18 mouse cellular contexts compared by ENCODE assay signal in genomic region chr2:164817703-164818102, GRCm38 (mm10). TPM values are rescaled to one million over a fixed set of nuclear protein-coding genes. Genes with fewer than 3 reads are reported as not detected.
DNase-seq lines count a peak whose midpoint lies in the region; ATAC-seq lines count a peak whose summit lies in the region.
"Had no signal": no experiment of that assay in that cellular context is flagged by ENCODE, and none has a peak within 500 bp of the region (broad histone marks: within the 10 kb centered on the region; RNA-seq: fewer than 3 reads in every experiment).

No protein-coding gene starts in this region.

- no peak overlapping the region for H3K9ac ChIP-seq in liver, embryonic 11.5 days (ENCODE audit: low read depth, low read length)
- H3K9ac ChIP-seq: forebrain, embryonic 15.5 days had no signal

- no peaks in the 10 kb centered on the region for H3K27me3 ChIP-seq in heart, embryonic 10.5 days (ENCODE audit: insufficient read depth, poor library complexity, severe bottlenecking)
- no peaks in the 10 kb centered on the region for H3K27me3 ChIP-seq in liver, embryonic 11.5 days (replicated peaks; ENCODE audit: control insufficient read depth, insufficient read depth, low read length)
- H3K27me3 ChIP-seq: forebrain, embryonic 15.5 days had no signal

- H3K4me2 ChIP-seq in liver, embryonic 11.5 days, result no peak overlapping the region
- H3K4me2 ChIP-seq: forebrain, embryonic 15.5 days had no signal

- WGBS in heart, embryonic 10.5 days, result 60% methylated on average over 5 of the region's 5 CpGs
- WGBS in liver, embryonic 11.5 days, result 80% methylated on average over 5 of the region's 5 CpGs

- H3K36me3 ChIP-seq in heart, embryonic 10.5 days, result peaks cover 28% of the 10 kb centered on the region
- H3K36me3 ChIP-seq in liver, embryonic 11.5 days (ENCODE audit: control insufficient read depth, insufficient read depth, low read length), result 0 out of 2 replicates have a peak, but pooled peaks cover 2% of the 10 kb centered on the region

- H3K4me1 ChIP-seq in heart, embryonic 10.5 days, result peaks cover 27% of the 10 kb centered on the region
- H3K4me1 ChIP-seq in liver, embryonic 11.5 days (replicated peaks; ENCODE audit: control insufficient read depth, insufficient read depth, low read length), result peaks cover 6% of the 10 kb centered on the region; the same call in 1 of the 2 replicates

- no peak for ATAC-seq in liver, embryonic 11.5 days (replicated peaks; ENCODE audit: low FRiP score)
- ATAC-seq: forebrain, embryonic 15.5 days had no signal

- H3K27ac ChIP-seq in heart, embryonic 10.5 days, result peak overlapping the region; percentile 52
- H3K27ac ChIP-seq in liver, embryonic 11.5 days (ENCODE audit: low read depth, low read length), result 0 out of 2 replicates have a peak overlapping the region, but pooled peaks have one; percentile 5
- H3K27ac ChIP-seq: forebrain, embryonic 15.5 days had no signal

- no peak overlapping the region for H3K4me3 ChIP-seq in heart, embryonic 10.5 days
- H3K4me3 ChIP-seq in liver, embryonic 11.5 days (ENCODE audit: low read depth, low read length), result no peak overlapping the region
- H3K4me3 ChIP-seq: forebrain, embryonic 15.5 days had no signal

- H3K9me3 ChIP-seq in heart, embryonic 10.5 days, result no peaks in the 10 kb centered on the region
- H3K9me3 ChIP-seq in liver, embryonic 11.5 days (ENCODE audit: control insufficient read depth, low read length), result no peaks in the 10 kb centered on the region
- H3K9me3 ChIP-seq: forebrain, embryonic 15.5 days had no signal

- intact Hi-C loops in heart, postnatal 25 days (cut with DNase I), result no loop called here

- DNase-seq in heart, embryonic 10.5 days (ENCODE audit: low spot score), result no peak
- DNase-seq in heart, postnatal 25 days (ENCODE audit: low spot score), result no peak
- no peak for DNase-seq in liver, embryonic 11.5 days (ENCODE audit: low spot score)
- DNase-seq in liver, result no peak
- DNase-seq in embryo, embryonic 10 days (ENCODE audit: low spot score), result peak; percentile 68
- DNase-seq in lung, postnatal 36 days, result peak; percentile 37
- no peak for DNase-seq in ovary, postnatal 14 days (ENCODE audit: low spot score)
- DNase-seq in kidney, adult 11 months, result no peak
- DNase-seq: adrenal gland, adult 8-10 months; right cerebral cortex, adult 18-20 months had no signal

RNA-seq across cellular contexts. Expression of gene Zswim1, which starts 4.8 kb away (rescaled TPM):
- 13.7 and 14.3 TPM in 2 replicates for polyA plus RNA-seq in heart, embryonic 10.5 days (2016; fragmentation: Nextera tagmentation; extraction: Ambion mirVana)
- 1 to 10 TPM; 3.6 to 4.5 TPM for total RNA-seq in heart, postnatal 25 days (2021)
- polyA plus RNA-seq in liver, embryonic 11.5 days (2014; fragmentation: Nextera tagmentation; extraction: Ambion mirVana), result 13.7 and 15.6 TPM in 2 replicates

RNA-seq across cellular contexts. Expression of gene Spata25, which starts 10.6 kb away (rescaled TPM):
- 0.38 TPM in 1 of 2 replicates, not detected in the other for polyA plus RNA-seq in heart, embryonic 10.5 days (2016; fragmentation: Nextera tagmentation; extraction: Ambion mirVana)
- under 1 TPM; 0.42 to 0.64 TPM for total RNA-seq in heart, postnatal 25 days (2021)
- not detected in 2 replicates for polyA plus RNA-seq in liver, embryonic 11.5 days (2014; fragmentation: Nextera tagmentation; extraction: Ambion mirVana)
- total RNA-seq: common myeloid progenitor, adult 5-6 weeks; granulocyte monocyte progenitor cell, adult 5-6 weeks; left cerebral cortex, postnatal 25 days; megakaryocyte progenitor cell, adult 5-6 weeks had no signal
- polyA plus RNA-seq: forebrain, embryonic 15.5 days; intestine, embryonic 14.5 days; stomach, embryonic 14.5 days; urinary bladder, adult 2 months had no signal

RNA-seq across cellular contexts. Expression of gene Zswim3, which starts 12.8 kb away (rescaled TPM):
- polyA plus RNA-seq in heart, embryonic 10.5 days (2016; fragmentation: Nextera tagmentation; extraction: Ambion mirVana), result 7.7 and 9.7 TPM in 2 replicates
- total RNA-seq in heart, postnatal 25 days (2021), result 1 to 10 TPM; 2.5 to 3.1 TPM
- 7.3 and 8.7 TPM in 2 replicates for polyA plus RNA-seq in liver, embryonic 11.5 days (2014; fragmentation: Nextera tagmentation; extraction: Ambion mirVana)

RNA-seq across cellular contexts. Expression of gene Acot8, which starts 13.0 kb away (rescaled TPM):
- 17.8 and 21.5 TPM in 2 replicates for polyA plus RNA-seq in heart, embryonic 10.5 days (2016; fragmentation: Nextera tagmentation; extraction: Ambion mirVana)
- total RNA-seq in heart, postnatal 25 days (2021), result 10 to 100 TPM; 10.7 to 12.2 TPM
- polyA plus RNA-seq in liver, embryonic 11.5 days (2014; fragmentation: Nextera tagmentation; extraction: Ambion mirVana), result 23.2 and 23.6 TPM in 2 replicates

RNA-seq across cellular contexts. Expression of gene Ctsa, which starts 15.0 kb away (rescaled TPM):
- 138 and 149 TPM in 2 replicates for polyA plus RNA-seq in heart, embryonic 10.5 days (2016; fragmentation: Nextera tagmentation; extraction: Ambion mirVana)
- 100 to 1,000 TPM in 1 of 2 experiments, 10 to 100 TPM in 1; 90.9 to 108 TPM for total RNA-seq in heart, postnatal 25 days (2021)
- 97.2 and 103 TPM in 2 replicates for polyA plus RNA-seq in liver, embryonic 11.5 days (2014; fragmentation: Nextera tagmentation; extraction: Ambion mirVana)

Comparison
In these comparisons a context has a peak if more than half of its experiments do, and no peak if none do; other contexts are left out.
1. DNase-seq: peak in embryo, embryonic 10 days (single experiment) and lung, postnatal 36 days (single experiment); none in heart, embryonic 10.5 days (single experiment), heart, postnatal 25 days (single experiment), liver, embryonic 11.5 days (single experiment), liver (single experiment), ovary, postnatal 14 days (single experiment) and kidney, adult 11 months (single experiment).